Mouse (Mus musculus) thymus, postnatal 14 days (tissue): ENCODE measurements around the gene Rasl10b.

Source experiments
- DNase-seq: peaks from one replicate; pipeline ENCODE4 v3.0.0; 2021

Gene Rasl10b

DNA sequence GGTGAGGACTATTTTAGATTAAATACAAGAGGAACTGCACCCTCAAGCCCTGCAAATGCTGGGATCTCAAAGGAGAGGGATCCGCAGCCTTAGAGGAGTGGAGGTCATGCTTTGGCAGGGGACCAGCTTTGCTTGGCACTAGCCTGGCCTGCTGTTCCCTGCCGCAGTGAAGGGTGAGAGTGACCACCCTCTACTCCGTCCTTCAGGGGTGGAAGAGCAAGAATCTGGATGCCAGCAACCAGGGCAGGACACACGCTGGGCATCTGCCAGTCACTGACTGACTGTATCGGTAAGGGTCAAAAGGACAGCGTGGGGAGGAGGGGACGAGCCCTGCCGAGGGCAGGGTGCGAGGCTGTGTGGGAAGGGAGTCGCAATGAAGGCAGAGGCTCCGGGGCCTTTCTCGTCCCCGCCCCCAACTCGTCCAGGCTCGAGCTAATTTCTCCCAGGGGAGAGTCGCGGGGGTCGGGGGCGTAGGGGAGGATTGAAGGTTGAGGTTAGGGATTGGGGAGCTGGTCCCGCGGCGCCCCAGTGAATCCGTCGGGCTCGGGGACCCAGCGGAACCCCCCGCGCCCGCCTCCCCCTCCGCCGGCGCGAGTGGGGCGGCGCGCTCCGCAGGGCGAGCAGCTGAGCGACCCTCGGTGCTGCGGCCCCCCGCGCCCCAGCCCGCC, at the start of gene Rasl10b:
TSS of gene Rasl10b (plus strand) at position 51 of the 668 bp plus-strand sequence.
- peak; percentile 7 for DNase-seq

DNA sequence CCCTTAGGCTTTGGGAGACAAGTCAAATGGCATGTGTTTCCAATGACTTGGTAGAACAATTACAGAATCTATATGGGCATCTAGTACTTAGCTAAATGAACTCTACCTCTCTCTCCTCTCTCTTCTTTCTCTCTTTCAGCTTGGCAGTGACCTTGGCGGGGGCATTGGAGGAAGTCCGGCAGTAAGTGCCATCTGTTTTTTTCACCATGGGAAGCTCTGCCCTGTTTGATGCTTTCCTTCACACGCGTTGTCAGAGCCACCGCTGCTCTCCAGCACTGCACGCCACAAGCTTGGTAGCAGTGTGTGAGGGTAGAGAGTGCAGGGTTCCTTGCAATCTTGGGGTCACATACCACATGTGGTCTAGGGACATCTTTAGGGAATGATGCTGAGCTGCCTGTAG, 44.3 kb upstream of the Rasl10b start:
- no peak for DNase-seq

- no peak for DNase-seq
Measured at GRCm38 (mm10) chr11:83371267-83371666, 37.7 kb upstream of the Rasl10b start.

DNA sequence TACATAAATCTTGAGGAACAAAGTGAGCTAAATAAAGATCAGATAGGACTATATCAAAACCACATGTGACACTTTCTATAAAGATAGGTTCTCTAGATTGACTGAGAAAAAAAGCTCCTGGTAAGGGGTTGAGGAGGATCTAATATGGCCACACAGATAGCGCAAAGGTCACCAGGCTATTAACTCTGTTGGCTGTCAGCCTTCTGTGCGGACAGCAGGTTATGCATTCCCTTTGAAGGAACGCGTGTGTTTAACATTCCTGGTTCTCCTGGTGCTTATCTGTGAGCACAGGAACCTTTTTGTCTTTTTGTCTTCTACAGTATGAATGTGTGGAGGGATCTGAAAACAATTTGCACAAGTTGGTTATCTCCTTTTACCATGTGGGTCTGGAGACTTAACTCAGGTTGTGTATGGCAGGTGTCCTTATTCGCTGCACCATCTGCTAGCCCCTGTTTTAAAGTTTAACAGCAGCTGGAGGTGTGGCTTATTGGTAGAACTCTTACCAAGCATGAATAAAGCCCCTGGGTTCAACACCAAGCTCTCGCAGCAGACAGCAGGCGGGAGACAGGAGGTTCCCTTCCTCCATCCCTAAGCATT, 29.1 kb upstream of the Rasl10b start:
- no peak for DNase-seq

GRCm38 (mm10) chr11:83382876-83383531, 25.9 kb upstream of the Rasl10b start:
- DNase-seq = no peak

GRCm38 (mm10) chr11:83383532-83383887, 25.4 kb upstream of the Rasl10b start:
- no peak for DNase-seq

- no peak for DNase-seq
Measured at GRCm38 (mm10) chr11:83393062-83393461, 15.9 kb upstream of the Rasl10b start.

DNA sequence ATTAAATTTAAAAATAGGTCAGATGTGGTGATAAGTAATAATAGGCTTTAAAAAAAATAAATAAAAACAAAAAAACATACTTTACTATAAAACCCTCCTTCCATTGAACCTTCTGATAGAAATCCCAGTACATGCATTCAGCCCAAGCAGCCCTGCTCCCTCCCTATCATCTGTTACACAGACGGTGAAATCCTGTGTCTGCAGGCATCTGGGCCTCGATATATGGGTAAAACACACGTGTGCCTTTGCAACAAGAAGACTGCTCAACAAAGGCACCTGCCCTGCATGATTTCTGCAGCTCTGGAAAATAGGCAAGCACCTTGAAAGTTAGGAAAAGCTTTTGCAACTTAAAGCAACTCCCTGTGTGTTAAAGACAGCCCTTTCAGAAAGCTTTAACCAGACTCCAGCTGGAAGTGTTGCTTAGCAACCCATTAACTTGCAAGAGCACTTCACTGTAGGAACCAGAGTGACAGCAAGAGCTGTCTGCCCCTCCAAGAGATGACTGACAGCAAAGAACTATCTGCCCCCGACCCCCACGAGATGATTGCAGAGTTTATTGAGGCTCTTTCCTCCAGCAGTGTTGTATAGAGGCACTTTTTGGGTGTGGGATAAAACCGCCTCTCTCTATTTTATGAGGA, 14.0 kb upstream of the Rasl10b start:
- DNase-seq = no peak

GRCm38 (mm10) chr11:83397626-83398025, 11.3 kb upstream of the Rasl10b start:
- DNase-seq = no peak

GRCm38 (mm10) chr11:83398724-83399123, 10.2 kb upstream of the Rasl10b start:
- DNase-seq = no peak

- DNase-seq = no peak
Measured at GRCm38 (mm10) chr11:83403787-83404186, 5.2 kb upstream of the Rasl10b start.

- no peak for DNase-seq
Measured at GRCm38 (mm10) chr11:83406391-83406790, 2.5 kb upstream of the Rasl10b start.

GRCm38 (mm10) chr11:83408242-83408641, 695 bp upstream of the Rasl10b start:
- no peak for DNase-seq

- peak; percentile 12 for DNase-seq
Measured at GRCm38 (mm10) chr11:83409792-83410291, 905 bp downstream of the Rasl10b start.

DNA sequence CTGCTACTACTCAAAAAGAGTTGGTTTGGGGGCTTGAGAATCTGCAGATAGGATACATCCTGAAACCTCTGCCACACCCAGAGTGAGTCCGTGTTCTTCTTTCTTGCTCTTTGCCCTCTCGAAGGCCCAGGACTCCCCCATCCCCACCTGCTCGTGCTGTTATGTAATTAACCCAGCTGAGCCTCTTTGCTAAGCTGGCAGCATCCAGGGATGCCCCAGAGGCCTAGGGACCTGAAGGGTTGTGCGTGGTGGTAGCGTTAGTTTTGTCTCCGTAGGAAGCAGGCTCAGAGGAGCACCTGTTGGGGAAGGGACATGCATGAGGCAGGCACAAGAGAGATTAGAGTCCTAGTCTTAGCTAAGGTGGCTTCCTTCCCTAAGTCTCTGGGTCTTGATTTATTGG, 1.6 kb downstream of the Rasl10b start:
- DNase-seq = no peak

- peak; percentile 77 for DNase-seq
Measured at GRCm38 (mm10) chr11:83417080-83417479, 8.1 kb downstream of the Rasl10b start.

GRCm38 (mm10) chr11:83417708-83418107, 8.8 kb downstream of the Rasl10b start:
- DNase-seq = no peak

- no peak for DNase-seq
Measured at GRCm38 (mm10) chr11:83418566-83418965, 9.6 kb downstream of the Rasl10b start.

DNA sequence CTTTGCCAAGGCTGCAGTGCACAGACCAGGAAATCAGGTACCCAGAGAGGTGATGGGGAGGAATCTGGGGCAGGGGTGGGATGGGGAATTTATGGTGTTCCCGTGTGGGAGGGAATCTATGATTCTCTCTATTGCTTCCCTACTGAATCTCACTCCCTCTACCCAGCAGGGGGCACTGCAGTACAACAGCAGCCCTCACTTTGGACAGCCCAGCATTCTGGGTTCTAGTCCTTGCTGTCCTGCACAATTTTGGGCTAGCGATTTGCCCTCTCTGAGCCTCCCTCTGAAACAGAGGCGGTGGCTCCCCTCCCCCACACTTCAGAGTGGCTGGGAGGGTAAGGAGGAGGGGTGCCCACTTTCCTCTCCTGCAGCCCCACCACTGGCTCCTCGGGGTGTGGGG, 11.4 kb downstream of the Rasl10b start:
- DNase-seq = peak; percentile 18

- DNase-seq = peak; percentile 69
Measured at GRCm38 (mm10) chr11:83421305-83421704, 12.4 kb downstream of the Rasl10b start.

DNA sequence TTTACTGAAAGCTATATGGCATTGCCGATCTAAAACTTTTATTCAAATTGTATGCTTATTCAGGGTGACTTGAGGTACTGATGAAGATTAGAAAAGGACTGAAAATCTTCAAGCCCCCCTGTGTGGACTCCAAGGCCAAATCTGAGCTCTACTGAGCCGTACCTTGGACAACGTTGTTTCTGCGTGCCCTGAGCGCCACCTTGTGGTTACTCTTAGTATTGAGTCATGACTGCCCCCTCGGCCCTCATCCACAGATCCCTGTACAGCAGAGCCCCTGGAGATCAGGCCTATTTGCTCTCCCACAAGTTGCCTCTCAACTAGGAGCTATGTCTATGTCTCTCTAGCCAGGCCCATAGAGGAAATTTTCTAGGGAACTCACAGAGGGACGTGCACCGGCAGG, 15.7 kb downstream of the Rasl10b start:
- DNase-seq = peak; percentile 73

GRCm38 (mm10) chr11:83426964-83427363, 18.0 kb downstream of the Rasl10b start:
- peak; percentile 20 for DNase-seq

- no peak for DNase-seq
Measured at GRCm38 (mm10) chr11:83429355-83429754, 20.4 kb downstream of the Rasl10b start, which contains the start of gene Gas2l2. TSS of gene Gas2l2 (minus strand) at chr11:83429455.

DNA sequence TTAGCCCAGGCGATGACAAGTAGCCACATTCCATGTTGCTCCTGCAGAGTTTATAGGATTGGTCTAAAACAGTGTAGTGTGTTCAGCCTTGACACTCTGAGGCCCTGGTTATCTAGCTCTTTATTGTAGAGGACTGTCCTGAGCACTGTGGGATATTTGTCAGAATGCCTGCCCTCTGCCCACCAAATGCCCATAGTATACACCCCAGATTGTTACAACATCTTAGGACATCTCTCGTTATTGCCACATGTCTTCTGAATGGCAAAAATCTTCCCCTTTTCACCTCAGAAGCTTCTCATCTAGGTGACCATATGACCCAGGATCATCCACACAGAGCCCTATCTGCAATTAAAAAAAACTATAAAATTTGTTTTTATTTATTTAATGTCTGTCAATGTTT, 23.6 kb downstream of the Rasl10b start:
- DNase-seq = no peak
